Mouse (Mus musculus) CH12.LX (cell line): ENCODE data around the gene Tent4b. TPM values are rescaled to one million over a fixed set of nuclear protein-coding genes. Genes with fewer than 3 reads are reported as not detected.

ENCODE experiments used
- DNase-seq: peaks from one replicate; pipeline ENCODE4 v3.0.0-alpha.2; 2013; ENCODE audit errors: extremely low read depth
- H3K27ac ChIP-seq: 2 replicates; pipeline ENCODE4 v1.5.1; 2012; ENCODE audit warnings: low read depth, mild to moderate bottlenecking, control low read depth, moderate library complexity; ENCODE audit not compliant: insufficient read depth
- H3K27me3 ChIP-seq: replicated peaks from 2 replicates; pipeline ENCODE3; 2012; ENCODE audit warnings: inconsistent platforms
- H3K36me3 ChIP-seq, 2 experiments: replicated peaks in 1 of 2; 2 replicates each; pipeline versions ENCODE3 to v1.6.1; 2012; ENCODE audit warnings: inconsistent platforms in 1 of 2, low read length in 1 of 2, mild to moderate bottlenecking in 1 of 2, mixed read lengths in 1 of 2, moderate library complexity in 1 of 2; ENCODE audit not compliant: control insufficient read depth in 1 of 2, insufficient read depth in 1 of 2
- H3K4me1 ChIP-seq, 2 experiments: 2 replicates each; pipeline ENCODE4 v1.6.1; 2012; ENCODE audit warnings: inconsistent platforms in 1 of 2, moderate library complexity in 1 of 2; ENCODE audit not compliant: insufficient read depth in 2 of 2, control insufficient read depth in 1 of 2
- H3K4me2 ChIP-seq: 2 replicates; pipeline ENCODE4 v1.6.1; 2012; ENCODE audit warnings: low read depth, mild to moderate bottlenecking, control low read depth; ENCODE audit not compliant: poor library complexity, insufficient read depth, severe bottlenecking
- H3K4me3 ChIP-seq, 3 experiments: fragments of 150-350 bp in 1 of 3; sonication (generic) in 1 of 3; replicated peaks in 1 of 3; 2 replicates each; pipeline versions ENCODE3 to v1.5.1; 2011 to 2012; ENCODE audit warnings: low read depth in 2 of 3, low read length in 2 of 3, mild to moderate bottlenecking in 2 of 3, moderate library complexity in 2 of 3, control low read depth in 1 of 3, improper control_type of control experiment in 1 of 3, inconsistent platforms in 1 of 3, mixed read lengths in 1 of 3; ENCODE audit not compliant: poor library complexity in 1 of 3
- H3K79me2 ChIP-seq: replicated peaks from 2 replicates; pipeline ENCODE4 v1.6.1; 2012; ENCODE audit warnings: mild to moderate bottlenecking, moderate library complexity; ENCODE audit not compliant: control insufficient read depth, poor library complexity, insufficient read depth, severe bottlenecking; ENCODE audit errors: extremely low read depth
- H3K9ac ChIP-seq: 2 replicates; pipeline ENCODE4 v1.6.1; 2012; ENCODE audit warnings: low read depth, mild to moderate bottlenecking, control low read depth, moderate library complexity; ENCODE audit not compliant: insufficient read depth
- H3K9me3 ChIP-seq: replicated peaks from 2 replicates; pipeline ENCODE3; 2012; ENCODE audit warnings: low read length, inconsistent platforms, mixed read lengths
- CHD2 ChIP-seq: IDR thresholded peaks from 2 replicates; pipeline ENCODE4 v1.6.1; 2011; ENCODE audit warnings: low read length, improper control_type of control experiment
- CTCF ChIP-seq, 2 experiments: IDR thresholded peaks in 1 of 2; conservative IDR thresholded peaks in 1 of 2; 2 replicates each; pipeline ENCODE4 v1.5.1; 2011 to 2012; ENCODE audit warnings: low read depth in 2 of 2, low read length in 2 of 2, improper control_type of control experiment in 1 of 2, inconsistent platforms in 1 of 2, mild to moderate bottlenecking in 1 of 2, moderate library complexity in 1 of 2
- ELF1 ChIP-seq: IDR thresholded peaks from 2 replicates; pipeline ENCODE4 v1.6.1; 2014; ENCODE audit warnings: low read depth, mild to moderate bottlenecking, inconsistent platforms, low read length, improper control_type of control experiment
- EP300 ChIP-seq: IDR thresholded peaks from 2 replicates; pipeline ENCODE4 v1.6.1; 2011; ENCODE audit warnings: low read length, improper control_type of control experiment
- JUND ChIP-seq: conservative IDR thresholded peaks from 2 replicates; pipeline ENCODE4 v1.6.1; 2011; ENCODE audit warnings: low read depth, low read length, improper control_type of control experiment
- MAX ChIP-seq: IDR thresholded peaks from 2 replicates; pipeline ENCODE4 v1.6.1; 2011; ENCODE audit warnings: low read length, improper control_type of control experiment
- MAZ ChIP-seq: IDR thresholded peaks from 2 replicates; pipeline ENCODE4 v1.6.1; 2012; ENCODE audit warnings: low read depth, mild to moderate bottlenecking, inconsistent platforms, low read length, improper control_type of control experiment, moderate library complexity
- MEF2A ChIP-seq: IDR thresholded peaks from 2 replicates; pipeline ENCODE4 v1.6.1; 2014; ENCODE audit warnings: low read depth, mild to moderate bottlenecking, inconsistent platforms, low read length, improper control_type of control experiment, borderline replicate concordance
- MXI1 ChIP-seq: IDR thresholded peaks from 2 replicates; pipeline ENCODE4 v1.6.1; 2011; ENCODE audit warnings: mild to moderate bottlenecking, low read depth, low read length, improper control_type of control experiment
- MYC ChIP-seq: IDR thresholded peaks from 2 replicates; pipeline ENCODE4 v1.6.1; 2011; ENCODE audit warnings: low read depth, mild to moderate bottlenecking, improper control_type of control experiment, low read length
- NELFE ChIP-seq: IDR thresholded peaks from 2 replicates; pipeline ENCODE4 v1.6.1; 2011; ENCODE audit warnings: low read depth, low read length, improper control_type of control experiment
- PAX5 ChIP-seq: IDR thresholded peaks from 2 replicates; pipeline ENCODE4 v1.6.1; 2012; ENCODE audit warnings: low read length, inconsistent platforms, mixed read lengths
- POLR2AphosphoS2 ChIP-seq: IDR thresholded peaks from 2 replicates; pipeline ENCODE4 v1.6.1; 2011; ENCODE audit warnings: low read depth, low read length, improper control_type of control experiment
- RCOR1 ChIP-seq: conservative IDR thresholded peaks from 2 replicates; pipeline ENCODE4 v1.6.1; 2012; ENCODE audit warnings: low read depth, mild to moderate bottlenecking, inconsistent platforms, low read length, improper control_type of control experiment
- SIN3A ChIP-seq: IDR thresholded peaks from 2 replicates; pipeline ENCODE4 v1.6.1; 2012; ENCODE audit warnings: low read length, improper control_type of control experiment, inconsistent platforms
- TBP ChIP-seq: conservative IDR thresholded peaks from 2 replicates; pipeline ENCODE4 v1.6.1; 2011; ENCODE audit warnings: low read depth, low read length, improper control_type of control experiment
- UBTF ChIP-seq: IDR thresholded peaks from 2 replicates; pipeline ENCODE4 v1.6.1; 2012; ENCODE audit warnings: low read depth, mild to moderate bottlenecking, inconsistent platforms, low read length, improper control_type of control experiment, moderate library complexity
- USF1 ChIP-seq: IDR thresholded peaks from 2 replicates; pipeline ENCODE4 v1.6.1; 2014; ENCODE audit warnings: low read depth, mild to moderate bottlenecking, inconsistent platforms, low read length, improper control_type of control experiment
- ZKSCAN1 ChIP-seq: IDR thresholded peaks from 2 replicates; pipeline ENCODE4 v1.6.1; 2012; ENCODE audit warnings: low read depth, inconsistent platforms, low read length, improper control_type of control experiment, borderline replicate concordance
- ZMIZ1 ChIP-seq: IDR thresholded peaks from 2 replicates; pipeline ENCODE4 v1.6.1; 2012; ENCODE audit warnings: low read depth, mild to moderate bottlenecking, inconsistent platforms, low read length, improper control_type of control experiment
- ZNF384 ChIP-seq: IDR thresholded peaks from 2 replicates; pipeline ENCODE4 v1.6.1; 2012; ENCODE audit warnings: low read depth, low read length, improper control_type of control experiment, inconsistent platforms
- dilution Hi-C: fragments of 300-500 bp; cut with MboI; formaldehyde crosslinking; loops from 2 replicates; pipeline ENCODE4 v1.14.3; 2020; ENCODE audit warnings: low sequenced_read_pairs; ENCODE audit not compliant: extremely low pct_unique_long_range_greater_than_20kb, extremely low pct_ligation_motif_present
- in situ Hi-C: fragments of 300-500 bp; cut with MboI; formaldehyde crosslinking; loops from 3 replicates; pipeline ENCODE4 v1.14.3; 2019; ENCODE audit warnings: low sequenced_read_pairs, low pct_ligation_motif_present, low pct_unique_long_range_greater_than_20kb, mixed read lengths
- polyA plus RNA-seq: library from polyadenylated mRNA; unstranded; fragments of >175 nt; gene quantifications from 2 replicates; pipeline ENCODE4 v1.2.1, GENCODE M21; 2012; ENCODE audit warnings: low read depth; ENCODE audit not compliant: insufficient read length
- total RNA-seq, 2 experiments: library from RNA; depleted of rRNA; stranded (reverse); fragments of 300-350 nt in 1 of 2; fragments of >200 nt in 1 of 2; gene quantifications; 2 replicates each; pipeline ENCODE4 v1.2.3; 2012 to 2014

Gene Tent4b
- total and polyA plus RNA-seq, 3 experiments = 20.1 to 37.8 (median 27.9) TPM

GRCm38 (mm10) chr8:88201641-88202040 lies 2.6 kb downstream of the Tent4b start:
- peaks cover 7 to 51% of the 10 kb centered on the region in 2 experiments for H3K36me3 ChIP-seq
- H3K9ac ChIP-seq = no peak overlapping the region
- in situ Hi-C loops (loop anchor here (5.0 kb wide), 1 partner anchor 36 kb away; no protein-coding TSS in a partner anchor), dilution Hi-C loops (no loop called here)
- H3K9me3 ChIP-seq = no peaks in the 10 kb centered on the region
- no peaks in the 10 kb centered on the region for H3K27me3 ChIP-seq
- H3K4me2 ChIP-seq = no peak overlapping the region
- H3K4me3 ChIP-seq = no peak overlapping the region
- no peak for DNase-seq
- no peak overlapping the region for H3K27ac ChIP-seq
- no peak for TF ChIP-seq RCOR1
- TF ChIP-seq UBTF = no peak
- TF ChIP-seq POLR2AphosphoS2 = no peak
- no peak for TF ChIP-seq NELFE
- TF ChIP-seq MXI1 = no peak
- TF ChIP-seq CHD2 = no peak
- no peak for TF ChIP-seq TBP
- no peak for TF ChIP-seq JUND
- no peak for TF ChIP-seq ELF1
- TF ChIP-seq MAZ = no peak
- no peak for TF ChIP-seq SIN3A
- no peak for TF ChIP-seq ZNF384
- no peak for TF ChIP-seq ZMIZ1
- no peak for TF ChIP-seq EP300
- no peak for TF ChIP-seq ZKSCAN1
- TF ChIP-seq MYC = no peak
- TF ChIP-seq USF1 = no peak
- TF ChIP-seq MAX = no peak
- H3K4me1 ChIP-seq = peaks cover 5 to 24% of the 10 kb centered on the region in 2 experiments
- peaks cover 36% of the 10 kb centered on the region for H3K79me2 ChIP-seq

DNA sequence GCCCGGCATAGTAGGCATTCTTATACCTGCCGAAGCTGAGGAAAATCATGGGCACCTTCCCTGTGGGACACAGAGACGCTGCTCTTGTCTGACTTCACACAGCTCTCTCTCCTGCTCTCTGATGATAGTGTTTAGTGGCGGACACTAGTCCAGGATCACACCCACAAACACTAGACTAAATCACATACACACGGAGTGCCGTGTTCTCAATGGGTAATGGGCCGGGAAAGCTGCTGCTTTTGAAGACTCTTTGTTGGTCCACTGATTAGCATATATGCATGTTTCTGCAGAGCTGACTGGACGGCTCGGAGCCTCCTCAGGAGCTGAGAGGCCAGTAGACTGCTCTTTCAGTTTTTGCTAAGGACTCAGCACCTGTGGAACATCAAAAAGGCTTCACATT lies 7.0 kb downstream of the Tent4b start:
- Histone ChIP-seq H3K27ac (no peak overlapping the region), H3K4me3 (no peak overlapping the region), H3K79me2 (peaks cover 31% of the 10 kb centered on the region), H3K4me2 (no peak overlapping the region), H3K36me3 (peaks cover 9 to 70% of the 10 kb centered on the region in 2 experiments), H3K9me3 (no peaks in the 10 kb centered on the region), H3K27me3 (no peaks in the 10 kb centered on the region), H3K4me1 (peaks cover 4 to 33% of the 10 kb centered on the region in 2 experiments; a peak in 3 of 4 replicates), H3K9ac (no peak overlapping the region)
- in situ Hi-C loops = no loop called here
- DNase-seq = no peak
- dilution Hi-C loops = no loop called here
- no peak for TF ChIP-seq MAZ
- TF ChIP-seq PAX5 = no peak
- TF ChIP-seq CTCF (conservative IDR thresholded peaks at IDR 0.05 in 1 of 2, IDR thresholded peaks at IDR 0.05 in 1 of 2; ENCODE audit: low read depth in 2 of 2, low read length in 2 of 2) = no peak
- TF ChIP-seq MYC = no peak
- no peak for TF ChIP-seq MEF2A
